Mouse (Mus musculus) embryo, embryonic 11.5 days (tissue): ENCODE data around the gene Gm10277.
"Not testable (repeated sequence)": the region's sequence is repeated elsewhere in the genome, so short reads cannot be mapped to it uniquely, and the experiment has no call there.

Experiments used
- DNase-seq: peaks from one replicate; pipeline ENCODE4 v3.0.0-alpha.2; 2012; ENCODE audit warnings: low read depth, low spot score

The Gm10277 gene

GRCm38 (mm10) chr11:77771879-77772713 is 15.5 kb downstream of the Gm10277 start:
- DNase-seq: no peak

- no peak for DNase-seq
Measured at GRCm38 (mm10) chr11:77770346-77770745, 17.2 kb downstream of the Gm10277 start.

GRCm38 (mm10) chr11:77769496-77769895 is 18.1 kb downstream of the Gm10277 start:
- no peak for DNase-seq

DNA sequence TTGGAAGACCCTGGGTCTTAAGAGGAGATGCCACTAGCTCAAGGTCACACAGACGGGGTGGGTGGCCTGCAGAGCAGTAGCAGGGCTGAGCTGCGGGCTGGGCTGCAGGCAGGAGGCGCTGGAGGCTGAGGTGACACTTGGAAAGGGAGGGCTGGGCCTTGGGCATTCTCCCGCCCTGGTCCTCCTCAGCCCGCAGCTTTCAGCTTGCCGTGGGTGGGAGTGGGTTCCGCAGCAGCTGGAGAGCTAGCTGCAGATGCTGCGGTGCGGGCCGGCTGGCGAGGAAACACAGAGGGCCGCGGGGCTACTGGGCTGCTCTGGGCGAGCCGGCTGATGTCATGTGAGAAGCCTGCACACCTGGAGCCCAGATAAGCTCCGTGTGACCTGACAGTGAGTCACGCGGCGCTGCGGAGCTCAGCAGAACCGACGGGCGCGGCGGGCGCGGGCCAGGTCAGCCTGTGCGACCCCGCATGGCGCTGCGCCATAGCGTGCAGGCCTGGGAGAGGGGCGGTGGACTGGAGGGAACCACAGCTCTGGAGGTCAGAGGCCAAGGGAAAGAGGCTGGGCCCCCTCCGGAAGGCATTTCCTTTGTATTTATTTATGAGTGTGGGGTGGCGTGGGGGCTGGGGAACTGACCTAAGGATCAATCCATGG is 21.1 kb downstream of the Gm10277 start:
- no peak for DNase-seq

GRCm38 (mm10) chr11:77765459-77765777 is 22.1 kb downstream of the Gm10277 start:
- DNase-seq: no peak

DNA sequence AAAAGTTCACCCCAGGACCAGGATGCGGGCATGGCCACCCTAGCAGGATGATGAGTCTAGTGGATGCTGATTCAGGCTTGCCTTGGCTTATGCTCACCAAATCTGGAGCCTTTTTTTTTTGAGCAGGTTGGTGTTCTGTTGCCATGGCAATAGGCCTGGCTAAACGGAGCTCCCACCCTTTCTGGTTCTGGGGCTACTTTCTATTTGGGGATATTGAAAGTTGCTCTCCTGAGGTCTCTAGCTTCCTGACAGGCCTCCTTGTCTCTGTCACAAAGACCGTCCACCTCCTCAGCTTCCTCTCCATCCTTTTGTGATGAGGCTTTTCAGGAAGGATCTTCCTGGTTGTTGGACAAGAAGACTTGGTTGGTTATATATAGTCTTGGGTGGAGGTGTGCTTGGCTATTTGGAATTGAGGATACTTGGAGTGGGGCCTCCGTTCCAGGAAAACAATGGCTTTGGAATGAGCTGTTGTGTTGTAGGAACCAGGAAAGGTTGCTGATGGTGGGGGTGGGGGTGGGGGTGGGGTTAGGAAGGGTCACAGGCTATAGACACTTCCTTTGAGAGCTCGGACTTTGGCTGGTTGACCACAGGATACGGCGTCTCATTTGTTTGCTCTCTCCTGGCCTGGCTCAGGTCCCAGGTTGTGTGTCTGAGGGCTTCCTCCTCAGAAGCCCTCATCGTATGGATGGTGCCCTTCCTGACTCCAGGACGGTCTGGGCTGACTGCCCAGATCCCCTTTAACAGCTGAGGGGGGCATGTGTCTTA is 22.7 kb downstream of the Gm10277 start:
- no peak for DNase-seq

DNA sequence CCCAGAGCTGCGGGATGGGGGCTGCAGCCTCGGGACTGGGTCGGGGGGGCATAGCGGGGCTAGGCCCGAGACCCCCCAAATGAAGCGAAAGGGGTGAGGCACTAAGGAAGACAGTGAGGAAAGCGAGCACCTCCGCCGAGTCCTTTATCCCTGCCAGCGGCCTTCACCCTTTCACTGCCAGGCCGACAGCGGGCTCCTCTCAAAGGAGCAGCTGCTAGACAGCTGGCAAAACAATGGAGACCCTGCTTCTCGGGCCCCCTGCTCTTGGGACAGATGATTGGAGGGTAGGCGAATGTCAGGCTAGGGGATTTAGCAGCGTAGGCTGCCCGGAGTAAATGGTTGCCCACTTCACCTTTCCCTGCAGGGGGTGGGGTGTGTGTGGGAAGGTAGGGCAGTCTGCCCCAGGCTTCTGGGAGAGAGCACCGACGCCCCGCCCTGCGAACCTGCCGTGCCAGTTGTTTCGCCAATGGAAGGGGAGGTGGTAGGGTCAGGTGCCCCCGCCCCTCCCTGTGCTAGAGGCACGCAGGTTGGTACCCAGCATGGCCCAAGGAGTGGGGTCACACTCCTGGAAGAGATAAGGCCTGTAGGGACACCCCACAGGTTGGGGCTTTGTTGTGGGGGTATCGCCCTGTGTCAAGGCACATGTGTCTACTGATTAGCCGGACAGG is 23.7 kb downstream of the Gm10277 start:
- peak; percentile 46 for DNase-seq

GRCm38 (mm10) chr11:77762783-77763672 is 24.5 kb downstream of the Gm10277 start, which contains the start of gene Myo18a:
TSS of gene Myo18a (plus strand) at chr11:77763246.
- peak; percentile 71 for DNase-seq

DNA sequence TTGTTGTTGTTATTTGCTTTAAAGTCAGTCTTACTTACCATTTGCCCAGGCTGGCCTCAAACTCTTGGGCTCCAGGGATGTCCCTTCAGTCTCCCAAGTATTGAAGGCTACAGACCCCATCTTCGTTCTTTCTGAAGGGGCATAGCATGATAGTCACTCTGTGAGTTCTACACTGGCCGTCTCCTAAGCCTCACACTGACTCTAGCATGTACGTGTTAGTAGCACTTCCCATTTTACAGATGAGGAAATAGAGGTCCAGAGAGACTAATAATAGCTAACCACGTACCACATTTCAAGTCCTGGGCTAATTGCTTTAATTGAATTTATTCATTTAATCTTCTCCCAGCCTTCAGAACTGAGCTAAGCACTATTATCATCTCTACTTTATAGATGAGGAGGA is 27.5 kb downstream of the Gm10277 start:
- no peak for DNase-seq

DNA sequence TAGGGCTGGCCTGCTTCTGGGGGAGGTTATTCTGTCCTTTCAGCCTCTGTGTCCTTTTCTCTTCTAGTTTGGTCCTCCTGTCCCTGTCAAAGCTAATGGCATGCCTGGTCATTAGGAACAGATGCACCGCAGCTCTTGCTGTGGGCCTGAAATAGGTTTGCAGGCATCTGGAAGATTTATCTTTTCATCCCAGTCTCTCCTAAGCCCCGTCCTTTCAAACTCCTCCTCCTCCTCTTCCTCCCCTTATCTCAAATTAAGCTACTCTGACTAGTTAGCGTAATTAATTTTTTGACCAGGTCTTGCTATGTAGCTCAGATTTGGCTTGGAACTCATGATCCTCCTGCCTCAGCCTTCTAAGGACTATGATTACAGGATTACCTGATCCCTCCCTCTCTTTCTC is 34.1 kb downstream of the Gm10277 start:
- DNase-seq: no peak

- DNase-seq: no peak
Measured at GRCm38 (mm10) chr11:77752525-77752924, 35.0 kb downstream of the Gm10277 start.

GRCm38 (mm10) chr11:77748996-77749395 is 38.6 kb downstream of the Gm10277 start:
- DNase-seq: no peak

DNA sequence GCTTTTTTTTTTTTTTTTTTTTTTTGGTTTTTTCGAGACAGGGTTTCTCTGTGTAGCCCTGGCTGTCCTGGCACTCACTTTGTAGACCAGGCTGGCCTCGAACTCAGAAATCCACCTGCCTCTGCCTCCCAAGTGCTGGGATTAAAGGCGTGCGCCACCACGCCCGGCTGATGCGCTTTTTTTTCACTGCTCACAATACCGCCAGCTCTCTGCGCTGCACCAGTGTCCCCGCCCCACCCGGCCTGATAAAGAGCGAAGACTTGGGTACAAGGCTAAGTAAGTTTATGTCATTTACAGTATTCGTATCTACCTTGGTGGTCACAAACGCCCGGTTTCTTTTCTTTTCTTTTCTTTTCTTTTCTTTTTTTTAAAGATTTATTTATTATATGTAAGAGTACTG is 40.4 kb downstream of the Gm10277 start:
- not testable (repeated sequence) for DNase-seq

DNA sequence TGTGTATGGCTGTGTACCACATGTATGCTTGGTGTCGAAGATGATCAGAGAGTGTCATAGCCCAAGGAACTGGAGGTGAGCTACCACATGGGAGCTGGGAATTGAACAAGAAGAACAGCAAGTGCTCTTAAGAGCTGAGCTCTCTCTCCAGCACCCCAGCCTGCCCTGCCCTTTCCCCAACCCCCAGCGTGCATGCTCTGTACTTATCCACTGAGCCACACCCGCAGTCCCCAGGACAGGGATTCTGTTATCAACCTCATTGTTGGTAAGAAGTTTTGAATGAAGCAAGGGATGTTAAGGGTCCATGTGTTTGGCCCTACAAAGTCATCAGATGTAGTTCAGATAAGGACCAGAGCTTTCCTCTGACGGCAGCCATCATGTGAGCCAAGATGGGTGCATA is 40.9 kb downstream of the Gm10277 start:
- DNase-seq: no peak

DNA sequence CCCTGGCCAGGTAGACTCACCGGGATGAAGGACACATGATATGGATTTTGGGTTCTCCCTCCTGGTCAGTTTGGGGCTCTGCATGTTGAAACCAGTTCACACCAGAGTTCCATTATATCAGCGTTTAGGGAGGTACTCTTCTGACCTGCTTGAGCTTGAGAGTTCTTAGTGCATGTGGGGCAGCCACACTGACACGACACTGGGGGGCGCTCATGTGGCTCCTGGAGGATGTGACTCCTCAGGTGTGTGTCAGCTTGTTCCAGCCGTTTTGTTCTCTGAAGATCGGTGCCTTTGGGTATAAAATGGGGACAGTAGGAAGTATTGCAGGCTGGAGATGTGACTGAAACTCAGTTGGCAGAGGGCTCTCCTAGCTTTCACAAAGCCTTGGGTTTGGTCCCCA is 43.6 kb downstream of the Gm10277 start:
- DNase-seq: no peak

DNA sequence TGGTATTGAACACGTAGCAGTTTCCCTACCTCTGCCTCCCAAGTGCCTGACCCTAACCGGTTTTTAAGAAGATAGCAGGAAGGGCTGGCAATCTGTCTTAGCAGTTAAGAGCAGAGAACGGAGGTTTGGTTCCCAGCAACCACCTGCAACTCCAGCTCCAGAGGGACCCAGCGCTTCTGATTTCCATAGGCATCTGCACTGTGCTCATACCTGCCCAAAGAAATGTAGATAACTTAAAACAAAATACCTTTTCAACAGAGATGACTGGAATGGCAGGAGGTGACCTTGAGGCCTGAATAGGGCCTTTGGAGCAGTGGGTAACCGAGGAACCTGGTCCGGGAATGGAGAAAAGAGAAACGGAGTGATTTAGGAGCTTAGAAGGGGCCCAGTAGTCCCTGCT is 49.0 kb downstream of the Gm10277 start:
- no peak for DNase-seq

DNA sequence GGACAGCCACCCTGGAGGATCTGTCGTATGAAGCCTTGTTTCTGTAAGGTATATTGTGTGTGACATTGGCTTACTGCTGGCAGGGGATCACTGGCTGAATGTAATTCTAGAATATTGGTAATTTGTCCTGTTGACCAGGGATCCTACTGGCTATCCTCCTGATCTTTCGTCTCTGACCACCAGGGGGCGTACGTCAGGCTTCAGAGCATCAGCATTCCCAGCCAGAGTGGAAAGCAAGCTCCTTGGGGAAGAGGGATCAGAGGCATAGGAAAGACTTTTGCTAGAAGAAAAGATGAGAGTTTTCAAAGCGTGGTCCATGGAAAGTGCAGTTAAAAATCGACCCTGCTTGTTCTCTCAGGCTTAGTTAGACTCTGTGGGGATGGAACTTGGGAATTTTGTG is 50.3 kb downstream of the Gm10277 start:
- DNase-seq: peak; percentile 75
